Mouse (Mus musculus): ENCODE data around the gene Stab2.

DNA sequence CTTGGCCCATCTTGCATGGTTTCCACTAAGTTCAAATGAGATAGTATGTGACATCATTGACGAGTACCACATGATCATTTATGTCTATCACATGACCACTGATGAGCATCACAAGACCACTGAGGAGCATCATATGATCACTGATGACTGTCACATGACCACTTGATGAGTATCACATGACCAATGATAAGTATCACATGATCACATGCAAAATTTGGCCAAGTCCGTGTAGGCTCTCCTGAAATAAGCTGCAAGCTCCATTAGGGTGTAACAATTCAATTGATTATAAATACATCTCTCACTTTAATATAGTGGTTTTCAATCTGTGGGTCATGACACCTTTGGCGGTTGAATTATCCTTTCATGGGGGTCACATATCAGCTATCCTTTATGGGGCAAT is 52.5 kb downstream of the Stab2 start:
- TF ChIP-seq CTCF (IDR thresholded peaks at IDR 0.05; ENCODE audit: control insufficient read depth, insufficient read depth, insufficient read length) (no peak), MAX (IDR thresholded peaks at IDR 0.05) (no peak)
